Mouse (Mus musculus) forebrain, embryonic 14.5 days (tissue): ENCODE measurements at regions not wholly inside any gene's neighbourhood (a gene's known extent, or its start where the extent isn't known, plus 50 kb on each side); places are given as distances from the start of the nearest gene placed in this dataset.

Source experiments
- ATAC-seq: fragments of 200-750 bp; cut with Nextera tagmentation; 2 replicates; pipeline ENCODE4 v1.8.0; 2017; ENCODE audit warnings: mild to moderate bottlenecking, moderate library complexity
- DNase-seq: peaks from one replicate; pipeline ENCODE4 v3.0.0-alpha.2; 2015; ENCODE audit warnings: low spot score
- H3K27ac ChIP-seq: fragments of 300-500 bp; sonication (generic); 2 replicates; pipeline ENCODE4 v1.5.1; 2014; ENCODE audit warnings: low read depth, mild to moderate bottlenecking, control low read depth, low read length, moderate library complexity
- H3K27me3 ChIP-seq: fragments of 300-500 bp; sonication (generic); replicated peaks from 2 replicates; pipeline ENCODE4 v1.6.1; 2014; ENCODE audit warnings: low read length, control low read depth, mixed read lengths; ENCODE audit not compliant: control insufficient read depth, insufficient read depth
- H3K36me3 ChIP-seq: fragments of 300-500 bp; sonication (generic); 2 replicates; pipeline ENCODE4 v1.6.1; 2014; ENCODE audit warnings: low read length, control low read depth; ENCODE audit not compliant: control insufficient read depth, insufficient read depth
- H3K4me1 ChIP-seq: fragments of 300-500 bp; sonication (generic); 2 replicates; pipeline ENCODE4 v1.6.1; 2014; ENCODE audit warnings: antibody characterized with exemption, low read length, control low read depth; ENCODE audit not compliant: control insufficient read depth, insufficient read depth
- H3K4me2 ChIP-seq: fragments of 300-500 bp; sonication (generic); 2 replicates; pipeline ENCODE4 v1.6.1; 2014; ENCODE audit warnings: mild to moderate bottlenecking, control low read depth, low read length
- H3K4me3 ChIP-seq: fragments of 300-500 bp; sonication (generic); 2 replicates; pipeline ENCODE4 v1.5.1; 2014; ENCODE audit warnings: low read depth, low read length, control low read depth
- H3K9ac ChIP-seq: fragments of 300-500 bp; sonication (generic); 2 replicates; pipeline ENCODE4 v1.6.1; 2014; ENCODE audit warnings: mild to moderate bottlenecking, low read length, control low read depth, moderate library complexity
- H3K9me3 ChIP-seq: fragments of 300-500 bp; sonication (generic); replicated peaks from 2 replicates; pipeline ENCODE4 v1.6.1; 2016; ENCODE audit warnings: low read length, control low read depth, mixed read lengths; ENCODE audit not compliant: control insufficient read depth
- WGBS: fragments of 180-500 bp; shearing (Covaris S2); extraction: QIAGEN DNeasy Blood & Tissue Kit; methylation state at CpG from one replicate; pipeline ENCODE4 v1.1.7; 2014; 5-methylcytosine and 5-hydroxymethylcytosine counted together

- Histone ChIP-seq H3K9me3 (no peaks in the 10 kb centered on the region), H3K36me3 (no peaks in the 10 kb centered on the region), H3K4me3 (no peak overlapping the region), H3K4me2 (no peak overlapping the region), H3K27me3 (no peaks in the 10 kb centered on the region), H3K27ac (no peak overlapping the region), H3K4me1 (no peaks in the 10 kb centered on the region), H3K9ac (no peak overlapping the region)
- 47% methylated on average over 15 of the region's 15 CpGs for WGBS
- ATAC-seq: no peak
- DNase-seq: no peak
Observed at GRCm38 (mm10) chr7:136137831-136138602, 421.9 kb upstream of the Mki67 start.

- H3K36me3 ChIP-seq: no peaks in the 10 kb centered on the region
- H3K4me1 ChIP-seq: no peaks in the 10 kb centered on the region
- peaks cover 5% of the 10 kb centered on the region; the same call in 1 of the 2 replicates for H3K27me3 ChIP-seq
- DNase-seq: no peak
- H3K4me2 ChIP-seq: no peak overlapping the region
- ATAC-seq: no peak
- no peak overlapping the region for H3K9ac ChIP-seq
- H3K27ac ChIP-seq: no peak overlapping the region
- H3K4me3 ChIP-seq: no peak overlapping the region
- H3K9me3 ChIP-seq: no peaks in the 10 kb centered on the region
Observed at GRCm38 (mm10) chr7:136142832-136143231, 426.7 kb upstream of the Mki67 start.

- ATAC-seq: no peak
- H3K9me3 ChIP-seq: no peaks in the 10 kb centered on the region
- no peak for DNase-seq
- WGBS: 69% methylated on average over 5 of the region's 5 CpGs
- no peak overlapping the region for H3K4me3 ChIP-seq
- H3K4me2 ChIP-seq: no peak overlapping the region
- peaks cover 5% of the 10 kb centered on the region; the same call in 1 of the 2 replicates for H3K27me3 ChIP-seq
- H3K36me3 ChIP-seq: no peaks in the 10 kb centered on the region
- no peak overlapping the region for H3K9ac ChIP-seq
- H3K4me1 ChIP-seq: no peaks in the 10 kb centered on the region
- H3K27ac ChIP-seq: no peak overlapping the region
Observed at GRCm38 (mm10) chr7:136150196-136150595, 434.0 kb upstream of the Mki67 start.

GRCm38 (mm10) chr7:136151301-136151930 is 435.3 kb upstream of the Mki67 start:
- no peaks in the 10 kb centered on the region for H3K36me3 ChIP-seq
- DNase-seq: no peak
- no peaks in the 10 kb centered on the region for H3K4me1 ChIP-seq
- H3K4me3 ChIP-seq: no peak overlapping the region
- no peaks in the 10 kb centered on the region for H3K9me3 ChIP-seq
- 37% methylated on average over 4 of the region's 4 CpGs for WGBS
- no peak overlapping the region for H3K4me2 ChIP-seq
- no peak overlapping the region for H3K9ac ChIP-seq
- H3K27ac ChIP-seq: no peak overlapping the region
- H3K27me3 ChIP-seq: no peaks in the 10 kb centered on the region
- no peak for ATAC-seq

- 27% methylated on average over 5 of the region's 5 CpGs for WGBS
- Histone ChIP-seq H3K4me1 (no peaks in the 10 kb centered on the region), H3K27ac (no peak overlapping the region)
Observed at GRCm38 (mm10) chr7:136152470-136152869, 436.3 kb upstream of the Mki67 start.

GRCm38 (mm10) chr7:136153621-136154020 is 437.5 kb upstream of the Mki67 start:
- 69% methylated on average over 3 of the region's 3 CpGs for WGBS
- Histone ChIP-seq H3K9ac (no peak overlapping the region), H3K27ac (no peak overlapping the region), H3K4me2 (no peak overlapping the region), H3K4me3 (no peak overlapping the region), H3K36me3 (no peaks in the 10 kb centered on the region), H3K27me3 (no peaks in the 10 kb centered on the region), H3K9me3 (no peaks in the 10 kb centered on the region), H3K4me1 (no peaks in the 10 kb centered on the region)
- DNase-seq: no peak
- ATAC-seq: no peak

More at GRCm38 (mm10) chr7:136152470-136152869, 436.3 kb upstream of the Mki67 start:
- peak; percentile 85 for DNase-seq
- Histone ChIP-seq H3K4me2 (no peak overlapping the region), H3K4me3 (no peak overlapping the region), H3K36me3 (no peaks in the 10 kb centered on the region), H3K9me3 (no peaks in the 10 kb centered on the region), H3K27me3 (no peaks in the 10 kb centered on the region), H3K9ac (no peak overlapping the region)
- no peak for ATAC-seq

GRCm38 (mm10) chr7:136159136-136159535 is 443.0 kb upstream of the Mki67 start:
- H3K27me3 ChIP-seq: no peaks in the 10 kb centered on the region
- no peaks in the 10 kb centered on the region for H3K36me3 ChIP-seq
- H3K9ac ChIP-seq: no peak overlapping the region
- H3K4me2 ChIP-seq: no peak overlapping the region
- H3K4me1 ChIP-seq: no peaks in the 10 kb centered on the region
- no peaks in the 10 kb centered on the region for H3K9me3 ChIP-seq
- no peak overlapping the region for H3K27ac ChIP-seq
- ATAC-seq (no peak), DNase-seq (no peak)
- H3K4me3 ChIP-seq: no peak overlapping the region
- WGBS: 43% methylated on average over 4 of the region's 4 CpGs

- no peak for DNase-seq
- 84% methylated on average over 2 of the region's 2 CpGs for WGBS
- no peaks in the 10 kb centered on the region for H3K27me3 ChIP-seq
Observed at GRCm38 (mm10) chr7:136161526-136161925, 445.4 kb upstream of the Mki67 start.

GRCm38 (mm10) chr7:136164834-136165233 is 448.7 kb upstream of the Mki67 start:
- WGBS: 90% methylated on average over 5 of the region's 5 CpGs
- no peak overlapping the region for H3K4me2 ChIP-seq
- ATAC-seq (no peak), DNase-seq (no peak)
- no peaks in the 10 kb centered on the region for H3K27me3 ChIP-seq
- H3K36me3 ChIP-seq: no peaks in the 10 kb centered on the region
- H3K4me1 ChIP-seq: no peaks in the 10 kb centered on the region
- H3K9ac ChIP-seq: no peak overlapping the region
- no peaks in the 10 kb centered on the region for H3K9me3 ChIP-seq
- no peak overlapping the region for H3K27ac ChIP-seq
- H3K4me3 ChIP-seq: no peak overlapping the region

More at GRCm38 (mm10) chr7:136161526-136161925, 445.4 kb upstream of the Mki67 start:
- H3K9me3 ChIP-seq: no peaks in the 10 kb centered on the region
- H3K4me3 ChIP-seq: no peak overlapping the region
- no peaks in the 10 kb centered on the region for H3K4me1 ChIP-seq
- H3K27ac ChIP-seq: no peak overlapping the region
- H3K9ac ChIP-seq: no peak overlapping the region
- no peak overlapping the region for H3K4me2 ChIP-seq
- no peak for ATAC-seq
- no peaks in the 10 kb centered on the region for H3K36me3 ChIP-seq
